Mouse (Mus musculus): ENCODE measurements around the gene Kdm1a.

The Kdm1a gene

DNA sequence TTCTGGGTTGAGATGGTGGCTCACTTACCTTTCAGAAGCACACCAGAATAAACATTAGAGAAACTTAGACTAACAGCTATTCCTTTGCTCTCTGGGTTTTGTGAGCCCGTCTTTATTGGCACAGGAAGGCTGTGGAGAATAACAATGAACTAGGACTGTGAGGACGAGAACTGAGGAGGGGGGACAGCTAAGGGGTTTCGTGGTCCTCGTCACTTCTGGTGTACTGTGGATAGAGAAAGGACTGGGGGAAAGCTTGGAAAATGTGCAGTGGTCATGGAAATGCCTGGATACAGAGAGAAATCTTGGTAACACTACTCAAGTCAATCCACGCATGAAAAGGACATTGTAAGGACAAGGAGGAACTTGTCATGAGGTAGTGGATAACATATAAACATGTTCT is 80.6 kb downstream of the Kdm1a start:
- DNase-seq: no peak

DNA sequence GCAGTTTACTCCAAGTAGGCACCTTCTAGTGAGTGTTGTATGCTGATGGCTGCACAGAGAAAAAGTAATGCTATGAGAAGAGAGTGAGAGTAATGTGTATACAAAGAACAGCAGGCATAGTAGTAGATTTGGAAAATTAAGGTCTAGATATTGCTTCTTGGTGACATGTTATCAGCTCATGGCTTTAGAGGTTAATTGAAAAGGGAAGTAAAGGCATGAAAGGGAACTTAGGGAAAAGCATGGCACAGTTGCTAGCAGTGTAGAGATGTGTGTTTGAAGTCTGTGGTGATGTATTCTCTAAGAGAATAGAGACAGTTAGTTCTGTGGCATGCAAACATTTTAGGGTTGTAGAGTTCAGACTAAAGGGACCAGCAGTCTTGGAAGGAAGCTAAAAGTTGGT is 82.7 kb downstream of the Kdm1a start:
- DNase-seq: no peak

DNA sequence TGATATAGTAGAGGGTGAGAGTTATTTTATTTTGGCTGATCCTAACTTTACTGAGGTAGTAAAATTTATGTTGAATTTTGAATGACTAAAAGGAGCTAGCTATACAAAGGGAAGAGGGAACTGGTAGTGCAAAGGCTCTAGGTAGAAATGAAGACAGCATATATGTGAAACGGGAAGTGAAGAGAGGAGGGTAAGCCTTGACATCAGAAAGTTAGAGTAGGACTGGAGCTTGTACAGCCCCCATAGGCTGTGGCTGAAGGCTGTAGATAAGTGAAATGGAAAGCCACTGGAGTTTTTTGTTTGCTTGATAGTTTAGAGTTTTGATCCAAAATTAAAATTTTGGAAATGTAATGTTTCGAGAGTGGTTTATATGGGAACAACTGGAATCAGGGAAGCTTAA is 83.9 kb downstream of the Kdm1a start:
- no peak for DNase-seq

DNA sequence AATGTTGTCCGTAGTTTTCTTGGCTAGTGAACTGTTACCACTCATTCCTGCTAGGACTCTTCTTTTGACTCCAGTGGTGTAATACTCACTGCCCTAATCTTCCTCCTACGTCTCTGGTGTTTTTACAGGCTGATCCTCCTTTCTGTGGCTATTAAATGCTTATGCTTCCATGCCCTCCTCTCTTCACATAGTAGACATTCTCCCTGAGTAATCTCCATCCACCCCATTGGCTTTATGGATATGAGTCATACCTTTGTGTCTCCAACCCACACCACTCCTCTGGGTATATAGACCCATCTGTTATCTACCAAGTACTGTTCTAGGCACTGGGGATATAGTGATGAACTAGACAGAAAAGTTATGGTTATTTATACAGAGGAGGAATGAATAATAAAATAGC is 84.4 kb downstream of the Kdm1a start:
- no peak for DNase-seq

DNA sequence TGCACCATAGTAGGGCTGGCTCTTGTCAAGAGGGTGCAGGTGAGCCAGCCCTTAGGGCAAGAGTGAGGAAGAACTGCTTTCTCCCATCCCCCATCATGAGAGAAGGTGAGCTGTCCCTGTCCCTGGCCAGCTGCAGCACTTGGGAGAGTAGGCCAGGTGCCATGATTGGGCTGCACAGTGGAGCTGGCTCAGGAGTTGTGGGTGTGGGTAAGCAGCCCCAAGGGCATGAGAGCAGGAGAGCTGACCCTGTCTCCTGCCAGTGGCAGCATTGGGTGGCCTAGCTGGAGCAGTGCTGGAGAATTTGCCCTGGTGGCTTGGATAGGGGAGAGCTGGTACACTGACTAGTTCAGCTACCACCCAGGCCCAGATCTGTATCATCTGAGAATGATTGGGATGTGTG is 89.6 kb downstream of the Kdm1a start:
- no peak for DNase-seq

DNA sequence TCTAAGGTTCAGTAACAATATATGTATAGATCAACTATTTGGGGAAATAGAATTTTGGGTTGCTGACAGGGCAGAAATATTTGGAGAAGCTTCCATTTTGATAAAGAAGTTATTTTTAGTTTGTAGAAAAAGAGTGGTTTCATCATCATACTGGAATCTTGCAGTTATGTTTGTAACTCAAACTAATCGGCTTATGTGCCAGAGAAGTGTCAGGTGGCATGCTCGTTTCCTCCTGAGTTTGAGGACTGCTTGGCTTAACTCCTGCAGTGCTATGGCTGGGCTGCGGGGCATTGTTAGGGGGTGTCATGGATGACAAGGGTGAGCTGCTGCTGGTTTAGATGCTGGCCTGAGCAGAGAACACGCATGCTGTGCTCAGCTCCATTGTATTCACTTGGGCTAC is 90.8 kb downstream of the Kdm1a start:
- peak; percentile 10 for DNase-seq

DNA sequence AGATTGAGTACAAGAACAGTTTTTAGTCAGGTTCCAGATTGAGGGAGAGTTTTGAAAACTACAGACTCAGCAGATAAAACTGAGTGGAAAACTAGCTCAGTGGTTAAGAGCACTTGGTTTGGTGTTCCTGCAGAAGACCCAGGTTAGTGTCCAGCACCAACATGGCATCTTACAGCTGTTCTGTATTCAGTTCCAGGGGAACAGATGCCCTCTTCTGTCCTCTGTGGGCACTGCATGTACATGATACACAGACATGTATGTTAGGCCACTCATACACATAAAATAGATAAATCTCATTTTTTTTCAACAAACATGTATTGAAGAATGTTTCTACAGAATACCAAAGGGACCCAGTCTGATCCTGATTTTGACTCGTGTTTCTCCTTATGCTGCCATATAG is 92.7 kb downstream of the Kdm1a start:
- peak; percentile 53 for DNase-seq

DNA sequence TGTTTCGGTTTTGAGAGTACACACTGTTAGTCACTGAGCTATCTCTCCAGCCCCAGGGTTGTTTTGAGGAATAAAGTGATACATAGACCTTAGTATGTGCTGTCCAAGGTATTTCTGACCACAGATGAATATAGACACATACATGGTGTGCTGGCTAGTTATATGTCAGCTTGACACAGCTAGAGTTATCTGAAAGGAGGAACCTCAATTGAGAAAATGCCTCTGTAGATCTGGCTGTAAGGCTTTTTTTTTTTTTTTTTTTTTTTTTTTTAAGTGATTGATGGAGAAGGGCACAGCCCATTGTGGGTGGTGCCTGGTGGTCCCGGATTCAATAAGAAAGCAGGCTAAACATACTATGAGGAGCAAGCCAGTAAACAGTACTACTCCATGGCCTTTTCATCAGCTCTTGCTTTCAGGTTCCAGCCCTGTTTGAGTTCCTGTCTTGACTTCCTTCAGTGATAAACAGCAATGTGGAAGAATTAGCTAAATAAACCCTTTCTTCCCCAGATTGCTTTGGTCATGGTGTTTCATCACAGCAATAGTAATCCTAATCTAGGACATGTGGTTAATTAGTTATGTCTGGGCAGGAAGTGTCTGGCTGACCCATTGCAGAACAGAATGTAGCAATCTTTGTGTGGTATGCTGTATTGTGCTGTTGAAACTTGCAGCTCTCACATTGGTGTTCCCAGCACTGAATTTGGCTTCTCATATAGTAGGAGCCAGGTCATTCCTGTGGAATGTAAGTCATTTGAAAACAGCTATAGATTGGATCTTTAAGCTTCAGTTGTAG is 96.9 kb downstream of the Kdm1a start:
- peak; percentile 7 for DNase-seq
